Mouse (Mus musculus): Measurements from ENCODE around the gene Pkp1.

GRCm38 (mm10) chr1:135840675-135841395 lies 78.2 kb downstream of the Pkp1 start:
- TF ChIP-seq CTCF (conservative IDR thresholded peaks at IDR 0.05; ENCODE audit: low read length) (no peak), POU5F1 (IDR thresholded peaks at IDR 0.05; ENCODE audit: borderline replicate concordance, low read length) (no peak), NANOG (IDR thresholded peaks at IDR 0.05; ENCODE audit: borderline replicate concordance, low read length) (no peak)
